9 mouse cellular contexts compared by ENCODE assay signal in genomic region chr12:14152426-14152825, GRCm38 (mm10). TPM values are rescaled to one million over a fixed set of nuclear protein-coding genes. Genes with fewer than 3 reads are reported as not detected.
DNase-seq lines count a peak whose midpoint lies in the region; ATAC-seq and TF ChIP-seq lines count a peak whose summit lies in the region.
"Had no signal": no experiment of that assay in that cellular context is flagged by ENCODE, and none has a peak within 500 bp of the region (broad histone marks: within the 10 kb centered on the region; RNA-seq: fewer than 3 reads in every experiment).

No protein-coding gene starts in this region.

- peak; percentile 15 for ATAC-seq in forebrain, embryonic 12.5 days (ENCODE audit: low FRiP score)
- ATAC-seq in hindbrain, embryonic 11.5 days (ENCODE audit: low FRiP score): peak; percentile 32
- ATAC-seq in lung, embryonic 14.5 days (ENCODE audit: insufficient read depth): peak; percentile 16; the same call in 1 of the 2 replicates

- no peak for TF ChIP-seq CTCF in thymus, adult 2 months (IDR thresholded peaks at IDR 0.05; ENCODE audit: borderline replicate concordance, control insufficient read depth, extremely low read depth, insufficient read depth, low read length, poor library complexity)
- no peak for TF ChIP-seq CTCF in lung, embryonic 14.5 days (IDR thresholded peaks at IDR 0.05; ENCODE audit: low read depth)

- no peak for TF ChIP-seq POLR2A in thymus, adult 2 months (IDR thresholded peaks at IDR 0.05; ENCODE audit: control insufficient read depth, extremely low read depth, insufficient read depth, low read length, poor library complexity)

- peak overlapping the region; percentile 87 for H3K4me2 ChIP-seq in forebrain, embryonic 12.5 days
- peak overlapping the region; percentile 84 for H3K4me2 ChIP-seq in hindbrain, embryonic 11.5 days (replicated peaks; ENCODE audit: low read depth, low read length)
- peak overlapping the region; percentile 77 for H3K4me2 ChIP-seq in lung, embryonic 14.5 days

- 5% methylated on average over 14 of the region's 14 CpGs for WGBS in thymus, adult 2 months
- WGBS in forebrain, embryonic 12.5 days: under 1% methylated on average over 14 of the region's 14 CpGs
- 1% methylated on average over 14 of the region's 14 CpGs for WGBS in hindbrain, embryonic 11.5 days
- WGBS in lung, embryonic 14.5 days: under 1% methylated on average over 14 of the region's 14 CpGs

- H3K4me1 ChIP-seq in thymus, adult 2 months (replicated peaks; ENCODE audit: control insufficient read depth, insufficient read depth, low read length): no peaks in the 10 kb centered on the region
- H3K4me1 ChIP-seq in forebrain, embryonic 12.5 days: peaks cover 26% of the 10 kb centered on the region
- peaks cover 12% of the 10 kb centered on the region; the same call in 1 of the 2 replicates for H3K4me1 ChIP-seq in hindbrain, embryonic 11.5 days (replicated peaks; ENCODE audit: control insufficient read depth, insufficient read depth, low read length)
- H3K4me1 ChIP-seq in lung, embryonic 14.5 days (ENCODE audit: insufficient read depth): no peaks in the 10 kb centered on the region

- no peak overlapping the region for H3K27ac ChIP-seq in thymus, adult 2 months (ENCODE audit: control insufficient read depth, insufficient read depth, low read length)
- H3K27ac ChIP-seq in forebrain, embryonic 12.5 days: no peak overlapping the region
- H3K27ac ChIP-seq in hindbrain, embryonic 11.5 days (ENCODE audit: low read depth, low read length): no peak overlapping the region
- no peak overlapping the region for H3K27ac ChIP-seq in lung, embryonic 14.5 days (ENCODE audit: low read depth)

- no peaks in the 10 kb centered on the region for H3K36me3 ChIP-seq in thymus, adult 2 months (ENCODE audit: control insufficient read depth, insufficient read depth, low read length)
- no peaks in the 10 kb centered on the region for H3K36me3 ChIP-seq in forebrain, embryonic 12.5 days (replicated peaks)
- no peaks in the 10 kb centered on the region for H3K36me3 ChIP-seq in hindbrain, embryonic 11.5 days (ENCODE audit: control insufficient read depth, insufficient read depth, low read length)
- H3K36me3 ChIP-seq in lung, embryonic 14.5 days (ENCODE audit: insufficient read depth): no peaks in the 10 kb centered on the region

- H3K9me3 ChIP-seq in forebrain, embryonic 12.5 days: no peaks in the 10 kb centered on the region
- H3K9me3 ChIP-seq in hindbrain, embryonic 11.5 days (ENCODE audit: control insufficient read depth, low read length): no peaks in the 10 kb centered on the region
- H3K9me3 ChIP-seq in lung, embryonic 14.5 days (ENCODE audit: low read depth, low read length): no peaks in the 10 kb centered on the region

- peak; percentile 4 for DNase-seq in thymus, postnatal 4 days
- no peak for DNase-seq in thymus, adult 2 months
- DNase-seq in hindbrain, embryonic 11.5 days (ENCODE audit: low spot score): peak; percentile 61
- peak; percentile 40 to 53 for DNase-seq in layer of hippocampus, postnatal 10 days (ENCODE audit: low spot score in 2 of 2)
- peak; percentile 65 for DNase-seq in lung, embryonic 14.5 days
- DNase-seq in right cerebral cortex, postnatal 36 days (ENCODE audit: low spot score in 2 of 2): peak; percentile 32 to 47
- DNase-seq in T-cell, adult 2 months (ENCODE audit: low spot score): no peak

- no peak overlapping the region for H3K4me3 ChIP-seq in thymus, adult 2 months (ENCODE audit: control insufficient read depth, insufficient read depth, low read length)
- H3K4me3 ChIP-seq in forebrain, embryonic 12.5 days (replicated peaks): peak overlapping the region; percentile 59
- H3K4me3 ChIP-seq in hindbrain, embryonic 11.5 days (ENCODE audit: low read depth, low read length): peak overlapping the region; percentile 65
- H3K4me3 ChIP-seq in lung, embryonic 14.5 days (ENCODE audit: low read depth, low read length): peak overlapping the region; percentile 49

- no peaks in the 10 kb centered on the region for H3K27me3 ChIP-seq in thymus, adult 2 months (ENCODE audit: control insufficient read depth, insufficient read depth, low read length)
- H3K27me3 ChIP-seq in forebrain, embryonic 12.5 days: peaks cover 30% of the 10 kb centered on the region
- H3K27me3 ChIP-seq in hindbrain, embryonic 11.5 days (ENCODE audit: control insufficient read depth, insufficient read depth, low read length): peaks cover 9% of the 10 kb centered on the region
- peaks cover 32% of the 10 kb centered on the region for H3K27me3 ChIP-seq in lung, embryonic 14.5 days (ENCODE audit: insufficient read depth, low read length)
- H3K27me3 ChIP-seq: Patski had no signal

- peak overlapping the region; percentile 45; the same call in 1 of the 2 replicates for H3K9ac ChIP-seq in forebrain, embryonic 12.5 days
- H3K9ac ChIP-seq in hindbrain, embryonic 11.5 days (ENCODE audit: low read depth, low read length): peak overlapping the region; percentile 42; the same call in 1 of the 2 replicates
- 0 out of 2 replicates have a peak overlapping the region, but pooled peaks have one; percentile 22 for H3K9ac ChIP-seq in lung, embryonic 14.5 days

RNA-seq across cellular contexts. Expression of gene Fam84a, which starts 0.6 kb away (rescaled TPM):
- 1.2 and 1.5 TPM in 2 replicates for polyA plus RNA-seq in thymus, adult 2 months (2012; rRNA removed)
- polyA plus RNA-seq in forebrain, embryonic 12.5 days (2016; fragmentation: Nextera tagmentation; extraction: Ambion mirVana): 27.9 and 32.0 TPM in 2 replicates
- polyA plus RNA-seq in hindbrain, embryonic 11.5 days (2014; fragmentation: Nextera tagmentation; extraction: Ambion mirVana): 28.5 and 30.5 TPM in 2 replicates
- total RNA-seq in layer of hippocampus, postnatal 10 days (2021): 10 to 100 TPM; 63.5 to 64.9 TPM
- 2.8 and 3.0 TPM in 2 replicates for polyA plus RNA-seq in lung, embryonic 14.5 days (2014; fragmentation: Nextera tagmentation; extraction: Ambion mirVana)

Comparison
In these comparisons a context has a peak if more than half of its experiments do, and no peak if none do; other contexts are left out.
1. DNase-seq: peak in thymus, postnatal 4 days (single experiment), hindbrain, embryonic 11.5 days (single experiment), layer of hippocampus, postnatal 10 days (2 of 2), lung, embryonic 14.5 days (single experiment) and right cerebral cortex, postnatal 36 days (2 of 2); none in thymus, adult 2 months (single experiment) and T-cell, adult 2 months (single experiment).
2. Peak in every context shown above with its lines, with median percentiles within 50 percentile points of each other: ATAC-seq, H3K4me2 ChIP-seq and H3K9ac ChIP-seq.